Mouse (Mus musculus) spleen, adult 18-20 months (tissue): ENCODE results near the gene Mast1.

Experiments used
- DNase-seq, 2 experiments: peaks; one replicate each; pipeline ENCODE4 v3.0.0; 2022; ENCODE audit warnings: mixed read lengths in 2 of 2

Gene Mast1

DNA sequence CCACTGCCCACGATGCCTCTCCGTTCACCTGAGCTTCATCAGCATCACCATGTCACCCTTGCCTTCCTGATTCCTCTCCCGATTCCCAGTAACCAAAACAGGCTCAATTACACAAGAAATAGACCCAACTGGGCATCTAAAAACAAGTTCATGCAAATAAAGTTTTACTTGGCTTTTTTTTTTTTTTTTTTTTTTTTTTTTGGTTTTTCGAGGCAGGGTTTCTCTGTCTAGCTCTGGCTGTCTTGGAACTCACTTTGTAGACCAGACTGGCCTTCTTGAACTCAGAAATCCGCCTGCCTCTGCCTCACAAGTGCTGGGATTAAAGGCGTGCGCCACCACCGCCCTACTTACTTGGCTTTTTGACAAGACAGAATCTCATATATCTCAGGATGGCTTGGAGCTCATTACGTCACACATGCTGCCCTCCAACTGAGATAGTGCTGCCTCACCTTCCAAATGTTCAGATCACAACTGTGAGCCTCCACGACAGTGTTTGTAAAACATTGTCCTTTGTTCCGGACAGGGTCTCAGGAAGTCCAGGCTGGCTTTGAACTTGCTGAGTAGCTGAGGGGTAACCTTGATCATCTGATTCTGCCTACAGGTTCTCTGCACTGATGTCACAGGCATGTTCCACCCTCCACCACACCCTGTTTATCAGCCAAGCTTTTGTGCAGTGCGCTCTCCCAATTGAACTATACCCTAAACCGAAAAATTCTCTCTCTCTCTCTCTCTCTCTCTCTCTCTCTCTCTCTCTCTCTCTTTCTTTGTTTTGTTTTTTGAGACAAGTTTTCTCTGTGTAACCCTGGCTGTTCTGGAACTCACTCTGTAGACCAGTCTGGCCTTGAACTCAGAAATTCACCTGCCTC, 694 bp upstream of the Mast1 start:
- DNase-seq = no peak

DNA sequence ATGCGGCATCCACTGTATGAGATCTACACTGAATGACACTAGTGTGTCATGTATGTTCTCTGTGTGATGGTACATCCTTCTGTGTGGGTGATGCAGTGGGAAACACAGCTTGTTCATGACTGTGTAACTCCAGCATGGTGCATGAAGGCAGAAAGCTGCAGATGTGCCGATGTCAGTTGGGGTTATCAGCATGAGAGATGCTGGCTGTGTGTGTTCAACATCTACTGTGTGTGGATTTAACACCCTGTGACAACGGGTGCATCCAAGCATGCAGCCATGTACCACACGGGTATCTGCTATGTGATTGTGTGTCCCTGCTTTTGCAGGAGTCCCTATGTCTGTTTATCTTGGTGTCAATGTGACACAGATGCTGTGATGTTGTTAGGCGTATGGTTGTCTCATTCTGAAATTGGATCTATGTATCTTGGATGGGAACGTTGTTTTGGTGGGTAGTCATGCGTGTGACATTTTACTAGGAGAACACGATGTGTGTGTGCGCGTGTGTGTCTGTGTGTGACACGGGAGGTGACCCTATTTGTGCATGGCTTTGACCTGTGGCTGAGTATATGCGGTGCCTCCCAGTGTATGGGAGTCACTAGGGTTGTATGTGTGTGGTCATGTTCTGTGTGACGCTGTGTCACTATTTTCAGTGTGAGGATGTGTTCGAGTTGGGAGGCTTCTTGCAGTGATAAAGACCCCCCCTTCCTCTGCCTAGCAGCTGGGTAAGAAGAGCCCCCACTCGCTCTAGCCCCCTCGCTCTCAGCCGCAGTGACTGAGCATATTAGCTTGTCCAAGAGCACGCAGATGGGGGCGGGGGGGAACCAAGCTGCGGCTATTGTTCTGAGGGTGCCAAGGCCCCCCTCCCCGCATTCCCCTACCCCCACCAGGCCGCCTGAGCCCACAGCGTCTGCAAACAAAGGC, 858 bp downstream of the Mast1 start:
- no peak for DNase-seq

DNA sequence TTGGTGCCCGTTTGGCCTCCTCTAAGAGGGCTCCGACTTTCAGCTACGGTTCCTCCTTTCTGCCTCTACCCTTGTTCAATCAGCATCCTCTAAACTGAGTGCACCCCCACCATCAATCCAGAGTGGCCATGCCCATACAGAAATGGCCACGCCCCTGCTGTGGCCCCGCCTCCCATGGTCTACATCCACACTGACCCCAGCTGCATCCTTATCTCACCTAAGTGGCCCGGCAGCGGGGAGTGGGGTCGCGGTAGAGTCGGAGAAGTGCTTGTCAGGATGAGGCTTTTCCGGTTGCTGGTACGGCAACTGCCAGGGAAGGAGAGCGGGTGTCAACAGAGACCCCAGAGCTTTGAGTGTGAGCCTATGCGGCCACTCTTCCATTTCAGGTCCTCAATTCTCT, 1.7 kb downstream of the Mast1 start:
- no peak for DNase-seq

- DNase-seq = no peak
Observed at GRCm38 (mm10) chr8:84934860-84935259, 2.3 kb downstream of the Mast1 start.

- DNase-seq = no peak
Observed at GRCm38 (mm10) chr8:84933767-84934559, 3.2 kb downstream of the Mast1 start.

- DNase-seq = no peak
Observed at GRCm38 (mm10) chr8:84930582-84930981, 6.6 kb downstream of the Mast1 start.

- DNase-seq = peak in 1 of 2 experiments; percentile 68
Observed at GRCm38 (mm10) chr8:84928456-84929306, 8.5 kb downstream of the Mast1 start.

DNA sequence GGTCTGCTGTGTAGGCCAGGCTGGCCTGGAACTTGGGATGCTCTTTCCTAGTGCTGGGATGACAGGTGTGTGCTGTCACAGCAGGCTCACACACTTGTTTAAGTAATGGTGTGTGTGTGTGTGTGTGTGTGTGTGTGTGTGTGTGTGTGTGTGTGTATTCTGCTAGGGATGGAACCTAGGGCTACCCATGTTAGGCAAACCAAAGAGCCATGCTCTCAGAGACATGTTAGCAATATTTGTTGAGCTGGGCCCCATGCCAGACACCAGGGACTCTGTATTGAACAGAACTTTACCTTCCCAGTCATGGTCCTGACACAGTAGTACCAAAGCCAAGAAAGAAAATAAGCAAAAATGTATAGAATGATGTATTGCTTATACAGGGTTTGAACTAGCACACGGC, 9.6 kb downstream of the Mast1 start:
- no peak for DNase-seq

- DNase-seq = no peak
Observed at GRCm38 (mm10) chr8:84925557-84925956, 11.6 kb downstream of the Mast1 start.

- no peak for DNase-seq
Observed at GRCm38 (mm10) chr8:84921596-84921995, 15.6 kb downstream of the Mast1 start.

DNA sequence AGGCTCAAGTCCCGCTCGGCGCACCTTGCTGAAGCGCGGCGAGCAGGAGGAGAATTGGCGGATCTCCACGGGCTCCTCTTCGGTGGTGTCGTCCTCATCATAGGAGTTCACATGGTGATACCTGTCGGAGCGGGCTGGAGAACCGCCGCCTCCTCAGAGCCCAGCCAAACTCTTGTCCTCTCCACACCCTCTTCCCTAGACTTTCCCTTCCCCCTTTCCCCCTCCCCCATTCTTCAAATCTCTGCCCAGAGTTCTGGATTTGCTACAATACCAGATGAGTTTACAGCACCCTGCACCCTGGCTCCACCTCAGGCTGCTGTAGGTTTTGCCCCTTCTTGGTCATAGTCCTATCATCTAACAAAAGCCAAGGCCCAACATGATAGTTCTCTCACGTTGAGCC, 18.5 kb downstream of the Mast1 start:
- no peak for DNase-seq

GRCm38 (mm10) chr8:84917781-84918180, 19.4 kb downstream of the Mast1 start:
- no peak for DNase-seq

DNA sequence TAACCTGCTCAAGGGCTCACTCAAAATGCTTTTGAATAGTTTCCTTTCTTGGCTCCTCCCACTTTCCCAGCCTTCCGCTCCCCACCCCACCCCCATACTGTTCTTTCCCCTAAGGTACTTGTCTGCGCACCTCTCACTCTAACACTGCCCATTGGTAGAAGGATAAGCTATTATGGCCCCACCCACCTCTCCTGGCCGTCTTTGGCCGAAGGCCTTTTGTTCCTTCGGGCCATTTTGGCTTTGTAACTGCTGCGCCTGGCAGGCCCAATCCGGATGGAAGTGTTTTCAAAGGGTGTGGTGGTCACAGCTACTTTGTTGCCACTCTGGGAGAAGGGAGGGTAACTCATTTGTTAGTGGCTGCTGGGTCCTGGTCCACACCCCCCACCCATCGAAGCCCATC, 21.9 kb downstream of the Mast1 start:
- DNase-seq = no peak

DNA sequence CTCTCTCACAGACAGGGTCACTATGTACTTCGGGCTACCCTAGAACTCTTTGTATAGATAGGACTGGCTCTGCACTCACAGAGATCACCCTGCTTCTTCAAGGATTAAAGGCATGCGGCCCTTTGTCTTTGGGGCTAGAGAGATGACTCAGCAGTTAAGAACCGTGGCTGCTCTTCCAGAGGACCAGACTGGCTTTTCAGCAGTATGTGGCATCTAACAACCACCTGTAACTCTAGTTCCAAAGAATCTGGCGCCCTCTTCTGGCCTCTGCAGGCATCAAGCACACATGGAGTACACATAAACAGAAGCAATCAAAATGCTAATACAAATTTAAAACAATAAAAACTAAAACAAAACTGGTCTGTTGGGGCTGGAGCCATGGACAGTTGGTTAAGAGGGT, 23.2 kb downstream of the Mast1 start:
- DNase-seq = peak in 1 of 2 experiments; percentile 54

GRCm38 (mm10) chr8:84913502-84913900, 23.7 kb downstream of the Mast1 start:
- peak in 1 of 2 experiments; percentile 33 for DNase-seq

DNA sequence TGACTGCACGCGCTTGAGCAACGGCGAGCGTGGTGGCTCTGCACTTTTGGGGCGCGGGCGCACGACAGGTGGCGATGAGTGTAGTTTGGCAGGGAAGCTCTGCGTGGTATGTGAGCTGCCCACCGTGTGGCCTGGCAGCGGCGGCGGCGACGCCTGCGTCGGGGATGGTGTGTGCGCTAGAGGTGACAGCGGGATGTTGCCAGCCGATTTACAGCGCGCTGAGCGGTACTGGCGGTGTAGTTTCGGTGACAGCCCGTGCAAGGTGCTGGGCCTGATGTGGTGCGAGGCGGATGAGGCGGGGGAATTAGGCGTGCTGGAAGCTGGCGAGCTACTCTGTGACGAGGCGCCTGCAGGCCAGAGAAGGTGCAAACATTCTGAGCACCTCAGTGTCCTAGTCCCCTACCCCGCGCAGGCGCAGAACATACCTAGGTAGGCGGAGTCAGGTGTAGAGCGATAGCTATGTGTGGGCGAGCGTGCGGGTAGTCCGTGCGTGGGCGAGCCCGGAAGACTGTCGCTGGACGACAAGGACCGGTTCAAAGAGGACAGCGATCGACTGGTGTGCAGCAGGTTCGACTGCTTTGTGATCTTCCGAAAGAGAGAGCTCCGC, 24.2 kb downstream of the Mast1 start:
- peak; percentile 84 to 85 for DNase-seq

GRCm38 (mm10) chr8:84912391-84912790, 24.8 kb downstream of the Mast1 start:
- no peak for DNase-seq

GRCm38 (mm10) chr8:84911854-84912253, 25.3 kb downstream of the Mast1 start:
- no peak for DNase-seq

GRCm38 (mm10) chr8:84910551-84910950, 26.6 kb downstream of the Mast1 start:
- DNase-seq = no peak

DNA sequence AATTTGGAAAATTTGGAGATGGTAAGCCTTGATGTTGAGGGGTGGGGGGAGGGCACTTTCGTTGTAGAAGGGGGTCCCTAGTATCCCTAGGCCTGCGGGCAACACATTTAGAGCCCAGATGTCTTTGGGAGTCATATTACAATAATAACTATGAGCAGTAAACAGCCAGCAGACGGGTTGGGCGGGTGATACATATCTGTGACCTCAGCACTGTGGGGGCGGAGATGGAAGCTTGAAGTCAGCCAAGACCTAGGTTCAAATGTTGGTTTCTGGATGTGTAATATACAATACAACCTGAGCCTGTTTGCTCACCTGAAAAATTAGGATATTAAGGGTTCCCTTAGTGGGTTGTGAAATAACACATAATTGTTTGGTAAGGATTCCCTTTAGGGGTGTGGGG, 27.2 kb downstream of the Mast1 start:
- no peak for DNase-seq

GRCm38 (mm10) chr8:84909162-84909767, 27.9 kb downstream of the Mast1 start:
- DNase-seq = no peak
